Mouse (Mus musculus): ENCODE data around the gene Tob2. TPM values are rescaled to one million over a fixed set of nuclear protein-coding genes. Genes with fewer than 3 reads are reported as not detected.

Gene Tob2
- polyA plus RNA-seq, 1 experiment from 2014 or later: 12.4 TPM

DNA sequence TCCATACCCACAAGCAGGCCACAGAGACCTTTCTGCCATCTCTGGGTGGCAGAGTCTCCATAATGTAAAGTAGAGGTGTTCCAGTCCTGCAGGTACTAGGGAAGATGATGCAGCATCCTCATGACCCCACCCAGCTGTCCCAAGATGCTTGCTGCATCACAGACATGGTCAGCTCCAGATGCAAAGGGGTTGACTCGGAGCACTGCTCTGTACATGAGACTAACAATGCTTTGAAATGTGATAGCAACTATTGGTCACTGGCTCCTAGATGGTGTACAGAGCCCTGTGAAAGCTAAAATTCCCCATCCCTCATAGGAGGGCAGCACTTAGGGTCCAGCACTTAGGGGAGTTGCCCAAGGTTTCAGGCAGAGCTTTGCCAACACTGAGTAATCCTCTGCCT lies 54.4 kb downstream of the Tob2 start:
- no peaks in the 10 kb centered on the region for H3K9me3 ChIP-seq (ENCODE audit: control insufficient read depth, low read length)
- no peaks in the 10 kb centered on the region for H3K27me3 ChIP-seq (ENCODE audit: control insufficient read depth, insufficient read depth, low read length)
- peaks cover 13% of the 10 kb centered on the region; the same call in 1 of the 2 replicates for H3K4me1 ChIP-seq (ENCODE audit: control insufficient read depth, insufficient read depth, low read length)
- ATAC-seq (ENCODE audit: low read depth): no peak
- H3K36me3 ChIP-seq (ENCODE audit: control insufficient read depth, insufficient read depth, low read length): no peaks in the 10 kb centered on the region
- no peak overlapping the region for H3K4me2 ChIP-seq (ENCODE audit: low read depth, low read length)
- WGBS: 73% methylated on average over 1 of the region's 1 CpGs
- H3K9ac ChIP-seq (replicated peaks; ENCODE audit: low read depth, low read length): no peak overlapping the region
- H3K27ac ChIP-seq (ENCODE audit: low read depth, low read length): no peak overlapping the region
- H3K4me3 ChIP-seq (ENCODE audit: low read depth, low read length): no peak overlapping the region

DNA sequence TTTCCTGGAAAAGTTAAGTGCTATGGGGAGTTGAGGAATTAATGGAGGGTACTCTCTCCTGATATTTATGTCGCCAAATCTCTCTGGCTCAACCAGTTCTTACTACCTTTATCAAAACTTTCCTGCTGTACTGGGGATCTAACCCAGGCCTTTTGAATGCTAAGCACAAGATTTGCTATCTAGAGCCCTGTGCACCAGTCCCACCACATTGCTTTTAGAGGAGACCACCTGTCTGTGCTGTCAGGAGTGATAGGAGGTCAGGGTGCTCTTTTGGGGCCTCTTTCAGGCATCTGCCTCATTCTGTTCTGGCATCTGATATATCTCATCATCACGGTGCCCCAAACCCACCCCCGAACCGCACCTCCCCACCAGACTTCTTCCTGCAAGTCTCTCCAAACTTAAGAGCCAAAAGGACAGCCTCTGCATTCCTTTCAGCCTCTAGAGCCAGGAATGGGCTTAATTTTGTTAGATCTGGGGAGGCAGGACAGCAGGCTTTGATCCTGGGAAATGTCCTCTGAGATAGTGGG lies 55.1 kb downstream of the Tob2 start:
- Histone ChIP-seq H3K9ac (replicated peaks; ENCODE audit: low read depth, low read length) (no peak overlapping the region), H3K9me3 (ENCODE audit: control insufficient read depth, low read length) (no peaks in the 10 kb centered on the region), H3K4me3 (ENCODE audit: low read depth, low read length) (no peak overlapping the region), H3K36me3 (ENCODE audit: control insufficient read depth, insufficient read depth, low read length) (no peaks in the 10 kb centered on the region), H3K4me2 (ENCODE audit: low read depth, low read length) (no peak overlapping the region; the same call in 1 of the 2 replicates), H3K27me3 (ENCODE audit: control insufficient read depth, insufficient read depth, low read length) (no peaks in the 10 kb centered on the region), H3K4me1 (ENCODE audit: control insufficient read depth, insufficient read depth, low read length) (peaks cover 13% of the 10 kb centered on the region; the same call in 1 of the 2 replicates), H3K27ac (ENCODE audit: low read depth, low read length) (no peak overlapping the region)
- no peak for ATAC-seq (ENCODE audit: low read depth)
- 65% methylated on average over 4 of the region's 4 CpGs for WGBS

DNA sequence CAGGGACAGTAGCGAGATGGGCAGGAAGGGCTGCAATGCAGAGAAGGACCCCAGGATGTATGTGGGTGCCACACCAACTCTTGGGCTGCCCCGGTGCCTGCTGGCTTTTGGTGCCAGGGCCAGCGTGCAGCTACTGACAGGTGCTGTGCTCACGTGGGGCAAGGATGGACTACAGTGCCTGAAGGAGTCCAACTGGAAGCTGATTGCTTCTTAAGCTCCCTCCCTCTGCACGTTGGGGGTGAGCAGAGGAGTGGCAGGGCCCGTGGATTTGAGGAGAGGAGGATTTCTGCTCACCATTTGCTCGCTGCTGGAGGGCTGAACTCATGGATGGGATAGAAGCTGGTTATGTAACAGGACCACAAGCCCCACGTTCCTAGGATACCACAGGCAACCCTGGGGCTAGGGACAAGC lies 55.6 kb downstream of the Tob2 start:
- Histone ChIP-seq H3K4me2 (ENCODE audit: low read depth, low read length) (peak overlapping the region; percentile 49), H3K9me3 (ENCODE audit: control insufficient read depth, low read length) (no peaks in the 10 kb centered on the region), H3K9ac (replicated peaks; ENCODE audit: low read depth, low read length) (peak overlapping the region; percentile 47; the same call in 1 of the 2 replicates), H3K4me1 (ENCODE audit: control insufficient read depth, insufficient read depth, low read length) (peaks cover 13% of the 10 kb centered on the region; the same call in 1 of the 2 replicates), H3K27me3 (ENCODE audit: control insufficient read depth, insufficient read depth, low read length) (no peaks in the 10 kb centered on the region), H3K36me3 (ENCODE audit: control insufficient read depth, insufficient read depth, low read length) (no peaks in the 10 kb centered on the region), H3K4me3 (ENCODE audit: low read depth, low read length) (peak overlapping the region; percentile 22), H3K27ac (ENCODE audit: low read depth, low read length) (no peak overlapping the region; the same call in 1 of the 2 replicates)
- WGBS: 16% methylated on average over 8 of the region's 8 CpGs
- peak; percentile 32; the same call in 1 of the 2 replicates for ATAC-seq (ENCODE audit: low read depth)

DNA sequence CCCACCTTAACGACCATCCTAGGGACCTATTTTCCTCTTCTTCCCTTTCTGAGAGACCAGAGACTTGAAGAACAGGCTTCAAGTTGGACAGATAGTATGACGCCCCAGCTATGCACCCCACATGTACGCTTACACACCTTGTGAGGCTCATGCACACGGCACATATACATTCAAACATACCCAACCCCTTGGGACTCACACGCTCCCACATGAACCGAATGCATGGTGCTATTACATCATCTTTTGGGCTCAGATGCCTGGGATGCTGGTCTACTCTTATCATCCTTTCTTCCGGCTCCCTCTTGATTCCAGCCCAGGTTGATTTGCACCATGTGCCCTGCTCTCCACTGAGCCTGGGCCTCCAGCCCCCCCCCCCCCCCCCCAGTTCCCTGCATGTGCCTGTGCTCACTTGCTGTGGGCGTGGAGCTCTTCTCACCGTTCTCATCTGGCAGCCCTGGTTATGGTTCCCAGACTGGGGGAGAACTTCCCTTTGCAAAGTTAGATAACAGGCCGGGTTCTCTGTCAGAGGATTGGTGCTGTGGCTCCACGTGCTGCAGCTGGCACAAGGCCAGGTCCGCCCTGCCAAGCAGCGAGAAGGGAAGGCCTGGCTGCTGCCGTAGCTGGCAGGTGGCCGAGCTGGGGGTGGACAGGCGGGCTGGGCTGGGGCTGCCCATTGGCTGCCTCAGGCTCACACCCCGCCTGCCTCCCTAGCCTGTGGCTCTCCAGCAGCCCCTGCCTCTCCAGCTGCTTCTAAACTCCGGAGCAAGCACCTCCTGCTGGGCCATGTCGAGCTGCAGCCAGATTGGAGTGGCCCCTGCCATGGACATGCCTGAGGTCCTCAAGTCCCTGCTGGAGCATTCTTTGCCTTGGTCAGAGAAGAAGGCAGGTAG lies 56.4 kb downstream of the Tob2 start, which contains the start of gene Tef:
Gene Tef, plus strand, starts transcription at position 421 of the 890 bp plus-strand sequence.
- Histone ChIP-seq H3K4me1 (ENCODE audit: control insufficient read depth, insufficient read depth, low read length) (peaks cover 13% of the 10 kb centered on the region; the same call in 1 of the 2 replicates), H3K27ac (ENCODE audit: low read depth, low read length) (no peak within 1 kb of the TSS; the same call in 1 of the 2 replicates), H3K27me3 (ENCODE audit: control insufficient read depth, insufficient read depth, low read length) (no peaks in the 10 kb centered on the region), H3K4me3 (ENCODE audit: low read depth, low read length) (peak within 1 kb of the TSS; percentile 22), H3K9me3 (ENCODE audit: control insufficient read depth, low read length) (no peaks in the 10 kb centered on the region), H3K4me2 (ENCODE audit: low read depth, low read length) (peak within 1 kb of the TSS; percentile 49), H3K36me3 (ENCODE audit: control insufficient read depth, insufficient read depth, low read length) (no peaks in the 10 kb centered on the region), H3K9ac (replicated peaks; ENCODE audit: low read depth, low read length) (peak within 1 kb of the TSS; percentile 47; the same call in 1 of the 2 replicates)
- peak; percentile 97 for ATAC-seq (ENCODE audit: low read depth)
- 27% methylated on average over 19 of the region's 19 CpGs for WGBS

DNA sequence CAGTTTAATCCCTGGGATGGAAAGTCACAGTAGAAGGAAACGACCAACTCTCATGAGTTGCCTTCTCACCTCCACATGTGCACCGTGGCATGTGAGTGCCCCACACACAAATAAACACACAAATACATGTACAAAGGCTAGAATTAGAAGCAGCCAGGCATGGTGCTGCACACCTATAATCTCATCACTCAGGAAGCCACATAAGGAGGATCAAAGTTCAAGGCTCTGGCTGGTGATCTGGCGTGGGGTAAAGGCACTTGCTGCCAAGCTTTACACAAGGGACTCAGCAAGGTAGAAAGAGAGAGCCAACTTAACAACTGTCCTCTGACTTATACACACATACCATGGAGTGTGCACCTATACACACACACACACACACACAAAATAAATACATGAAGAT lies 58.2 kb downstream of the Tob2 start:
- Histone ChIP-seq H3K4me3 (ENCODE audit: low read depth, low read length) (no peak overlapping the region), H3K27ac (ENCODE audit: low read depth, low read length) (no peak overlapping the region), H3K27me3 (ENCODE audit: control insufficient read depth, insufficient read depth, low read length) (no peaks in the 10 kb centered on the region), H3K9ac (replicated peaks; ENCODE audit: low read depth, low read length) (no peak overlapping the region), H3K4me2 (ENCODE audit: low read depth, low read length) (no peak overlapping the region), H3K36me3 (ENCODE audit: control insufficient read depth, insufficient read depth, low read length) (peaks cover 8% of the 10 kb centered on the region), H3K9me3 (ENCODE audit: control insufficient read depth, low read length) (no peaks in the 10 kb centered on the region), H3K4me1 (ENCODE audit: control insufficient read depth, insufficient read depth, low read length) (peaks cover 9% of the 10 kb centered on the region; the same call in 1 of the 2 replicates)
- 91% methylated on average over 3 of the region's 3 CpGs for WGBS
- no peak for ATAC-seq (ENCODE audit: low read depth)

DNA sequence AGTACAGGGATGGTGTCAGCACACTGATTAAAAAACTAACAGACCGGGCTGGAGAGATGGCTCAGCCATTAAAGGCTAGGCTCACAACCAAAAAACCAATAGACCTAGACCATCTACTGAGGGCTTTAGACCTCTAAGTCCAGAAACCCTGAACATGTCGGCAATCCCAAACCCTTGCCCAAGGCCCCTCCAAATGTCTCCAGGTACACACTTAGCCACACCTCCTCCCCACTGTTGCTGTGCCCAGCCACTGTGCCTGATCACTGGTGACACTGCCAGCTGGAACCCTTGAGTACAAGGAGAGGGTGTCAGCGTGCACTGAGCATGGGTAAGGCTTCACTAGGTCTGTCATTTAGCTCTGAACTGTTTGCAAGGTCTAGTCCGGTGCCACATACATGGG lies 60.2 kb downstream of the Tob2 start:
- H3K9me3 ChIP-seq (ENCODE audit: control insufficient read depth, low read length): no peaks in the 10 kb centered on the region
- no peaks in the 10 kb centered on the region for H3K27me3 ChIP-seq (ENCODE audit: control insufficient read depth, insufficient read depth, low read length)
- peaks cover 18% of the 10 kb centered on the region for H3K36me3 ChIP-seq (ENCODE audit: control insufficient read depth, insufficient read depth, low read length)
- no peak overlapping the region for H3K4me3 ChIP-seq (ENCODE audit: low read depth, low read length)
- 90% methylated on average over 4 of the region's 4 CpGs for WGBS
- peaks cover 6% of the 10 kb centered on the region; the same call in 1 of the 2 replicates for H3K4me1 ChIP-seq (ENCODE audit: control insufficient read depth, insufficient read depth, low read length)
- no peak overlapping the region for H3K9ac ChIP-seq (replicated peaks; ENCODE audit: low read depth, low read length)
- H3K27ac ChIP-seq (ENCODE audit: low read depth, low read length): no peak overlapping the region
- ATAC-seq (ENCODE audit: low read depth): no peak
- no peak overlapping the region for H3K4me2 ChIP-seq (ENCODE audit: low read depth, low read length)

Other genes starting within 250 kb of the Tob2 start
- gene L3mbtl2, start 194.9 kb downstream of the Tob2 start, polyA plus RNA-seq (2014; fragmentation: Nextera tagmentation; extraction: Ambion mirVana): 25.0 and 26.8 TPM in 2 replicates
- 19.9 and 32.3 TPM in 2 replicates for gene Chadl, start 161.5 kb downstream of the Tob2 start, polyA plus RNA-seq (2014; fragmentation: Nextera tagmentation; extraction: Ambion mirVana)
- gene Zc3h7b, start 113.7 kb downstream of the Tob2 start, polyA plus RNA-seq (2014; fragmentation: Nextera tagmentation; extraction: Ambion mirVana): 49.6 and 72.6 TPM in 2 replicates
- gene Rangap1, start 113.3 kb downstream of the Tob2 start, polyA plus RNA-seq (2014; fragmentation: Nextera tagmentation; extraction: Ambion mirVana): 105 and 117 TPM in 2 replicates
- gene Tef, start 56.4 kb downstream of the Tob2 start, polyA plus RNA-seq (2014; fragmentation: Nextera tagmentation; extraction: Ambion mirVana): 17.9 and 19.3 TPM in 2 replicates
- gene Phf5a, start 13.1 kb upstream of the Tob2 start, polyA plus RNA-seq (2014; fragmentation: Nextera tagmentation; extraction: Ambion mirVana): 129 and 138 TPM in 2 replicates
- 278 and 281 TPM in 2 replicates for gene Aco2, start 13.5 kb upstream of the Tob2 start, polyA plus RNA-seq (2014; fragmentation: Nextera tagmentation; extraction: Ambion mirVana)
- 88.1 and 98.4 TPM in 2 replicates for gene Polr3h, start 67.4 kb upstream of the Tob2 start, polyA plus RNA-seq (2014; fragmentation: Nextera tagmentation; extraction: Ambion mirVana)
- 170 and 208 TPM in 2 replicates for gene Csdc2, start 78.0 kb upstream of the Tob2 start, polyA plus RNA-seq (2014; fragmentation: Nextera tagmentation; extraction: Ambion mirVana)
- 78.6 and 96.6 TPM in 2 replicates for gene Pmm1, start 102.1 kb upstream of the Tob2 start, polyA plus RNA-seq (2014; fragmentation: Nextera tagmentation; extraction: Ambion mirVana)
- not detected in 2 replicates for gene 1700029P11Rik, start 121.7 kb upstream of the Tob2 start, polyA plus RNA-seq (2014; fragmentation: Nextera tagmentation; extraction: Ambion mirVana)
- 42.1 and 48.6 TPM in 2 replicates for gene Xrcc6, start 129.0 kb upstream of the Tob2 start, polyA plus RNA-seq (2014; fragmentation: Nextera tagmentation; extraction: Ambion mirVana)
- 58.3 and 58.7 TPM in 2 replicates for gene Desi1, start 175.1 kb upstream of the Tob2 start, polyA plus RNA-seq (2014; fragmentation: Nextera tagmentation; extraction: Ambion mirVana)
- 231 and 251 TPM in 2 replicates for gene Snu13, start 188.8 kb upstream of the Tob2 start, polyA plus RNA-seq (2014; fragmentation: Nextera tagmentation; extraction: Ambion mirVana)
- gene 4930407I10Rik, start 200.4 kb upstream of the Tob2 start, polyA plus RNA-seq (2014; fragmentation: Nextera tagmentation; extraction: Ambion mirVana): not detected in 2 replicates
- not detected in 2 replicates for gene Mei1, start 211.2 kb upstream of the Tob2 start, polyA plus RNA-seq (2014; fragmentation: Nextera tagmentation; extraction: Ambion mirVana)

All from neural tube, embryonic 14.5 days (tissue).